Mouse (Mus musculus) erythroblast, adult 5-6 weeks (primary cell): Measurements from ENCODE around the gene Tardbp. TPM values are rescaled to one million over a fixed set of nuclear protein-coding genes. Genes with fewer than 3 reads are reported as not detected.

Experiments
- ATAC-seq: replicated peaks from 2 replicates; pipeline ENCODE4 v1.8.0; 2016; ENCODE audit warnings: moderate number of reproducible peaks, mild to moderate bottlenecking, moderate TSS enrichment, inconsistent platforms; ENCODE audit not compliant: poor library complexity, low FRiP score, severe bottlenecking
- total RNA-seq, 2 experiments: library from RNA; stranded (forward) in 1 of 2; stranded (reverse) in 1 of 2; fragments of 150-400 nt in 1 of 2; fragments of 200-764, 138-1000 nt in 1 of 2; gene quantifications; 2 replicates each; pipeline versions ENCODE4 v1.2.3 to v1.2.4; 2015 to 2017; ENCODE audit warnings: low replicate concordance in 2 of 2

Gene Tardbp
- total RNA-seq, 2 experiments from 2014 or later, result 83.6 to 112 TPM

- no peak for ATAC-seq
Observed at GRCm38 (mm10) chr4:148641121-148641520, 14.3 kb upstream of the Tardbp start.

DNA sequence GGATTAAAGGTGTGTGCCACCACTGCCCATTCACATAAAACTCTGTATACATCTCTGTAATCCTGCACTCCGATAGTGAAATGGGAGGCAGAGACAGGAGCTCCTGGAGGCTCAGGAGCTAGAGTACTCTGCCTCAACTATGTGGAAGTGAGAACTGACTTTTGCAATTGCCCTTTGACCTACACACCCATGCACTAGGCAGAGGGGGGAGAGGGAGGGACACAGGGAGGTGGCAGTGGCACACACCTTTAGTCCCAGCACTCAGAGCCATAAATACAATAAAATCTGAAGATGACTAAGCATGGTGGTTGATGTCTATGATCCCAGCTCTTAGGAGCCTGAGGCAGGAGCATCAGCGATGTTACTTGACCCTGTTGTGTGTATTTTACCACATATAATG is 12.6 kb upstream of the Tardbp start:
- ATAC-seq, result no peak

DNA sequence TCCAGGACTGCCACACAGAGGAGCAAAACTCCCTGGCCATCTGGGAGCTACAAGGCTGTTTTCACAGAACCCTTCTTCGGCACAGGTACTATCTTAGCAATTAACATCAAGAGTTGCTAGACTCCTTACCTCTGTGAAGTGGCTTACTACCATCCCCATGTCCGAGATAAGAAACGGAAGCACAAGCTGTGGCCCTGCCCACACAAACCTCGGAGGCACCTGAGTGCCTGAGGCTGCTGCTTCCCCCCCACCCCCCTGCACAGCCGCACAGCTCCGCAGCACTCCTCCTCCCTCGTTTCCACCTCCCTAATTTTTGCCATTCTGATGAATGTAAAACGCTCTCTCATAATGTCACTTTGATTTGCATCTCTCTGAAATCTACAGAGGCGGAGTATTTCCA is 11.5 kb upstream of the Tardbp start:
- ATAC-seq, result no peak

GRCm38 (mm10) chr4:148635309-148635708 is 8.5 kb upstream of the Tardbp start:
- no peak for ATAC-seq

- ATAC-seq, result no peak; the same call in 1 of the 2 replicates
Observed at GRCm38 (mm10) chr4:148633395-148634061, 6.7 kb upstream of the Tardbp start.

GRCm38 (mm10) chr4:148632013-148632692 is 5.3 kb upstream of the Tardbp start:
- no peak for ATAC-seq

DNA sequence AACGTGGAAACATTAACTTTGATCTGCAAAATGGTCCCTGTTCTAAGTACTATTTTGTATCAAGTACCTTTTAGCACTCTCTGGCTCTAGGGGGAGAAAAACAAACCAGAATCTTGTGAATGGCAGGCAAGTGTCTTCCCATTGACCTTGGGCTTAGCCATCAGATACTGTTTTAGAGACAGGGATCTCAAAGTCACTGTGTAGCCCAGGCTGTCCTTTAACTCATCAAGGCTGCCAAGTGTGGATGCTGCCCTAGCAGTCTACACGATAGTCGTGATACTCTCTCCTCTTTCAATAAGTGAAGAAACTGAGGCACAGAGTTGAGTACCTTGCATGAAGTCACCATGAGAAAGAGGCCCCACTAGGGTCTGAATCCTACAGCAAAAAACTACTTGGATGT is 427 bp upstream of the Tardbp start:
- peak; percentile 27 for ATAC-seq

- ATAC-seq, result peak; percentile 64
Observed at GRCm38 (mm10) chr4:148625756-148626622, 830 bp downstream of the Tardbp start.

GRCm38 (mm10) chr4:148625010-148625409 is 1.8 kb downstream of the Tardbp start:
- no peak for ATAC-seq

DNA sequence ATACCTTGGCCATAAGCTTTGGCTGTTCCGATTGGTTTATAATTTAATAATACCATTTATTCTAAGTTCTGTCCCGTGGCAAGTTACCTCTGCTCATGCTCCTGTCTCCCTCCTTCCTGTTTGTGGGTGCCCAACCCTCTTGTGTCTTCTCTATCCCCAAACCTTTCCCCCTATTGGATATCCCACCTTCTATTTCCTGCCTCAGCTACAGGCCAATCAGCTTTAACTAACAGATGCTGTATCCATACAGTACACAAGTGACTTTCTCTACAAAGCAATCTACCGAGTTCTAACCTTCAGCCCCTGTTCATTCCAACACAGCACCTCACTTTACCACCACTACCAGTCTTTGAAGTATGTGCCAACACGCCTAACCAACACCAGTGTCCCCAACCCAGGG is 3.2 kb downstream of the Tardbp start:
- ATAC-seq, result no peak

DNA sequence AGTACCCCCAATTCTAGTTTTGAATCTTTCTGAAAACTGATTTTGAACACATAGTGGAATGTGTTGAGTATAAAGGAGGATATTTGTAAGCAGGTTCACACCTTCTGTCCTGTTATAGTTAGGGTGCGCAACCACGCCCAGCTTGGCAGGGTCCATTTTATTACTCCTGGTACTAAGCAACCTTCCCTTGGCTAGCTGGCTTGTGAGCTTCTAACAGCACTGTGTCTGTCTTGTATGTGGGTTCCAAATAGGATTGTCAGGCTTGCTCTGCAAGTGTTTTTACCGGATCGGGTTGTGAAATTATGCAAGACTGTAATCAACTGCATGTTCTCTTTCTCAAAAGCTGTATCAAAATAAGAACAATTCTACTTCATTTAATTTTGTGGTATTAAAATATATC is 4.3 kb downstream of the Tardbp start:
- ATAC-seq, result no peak

DNA sequence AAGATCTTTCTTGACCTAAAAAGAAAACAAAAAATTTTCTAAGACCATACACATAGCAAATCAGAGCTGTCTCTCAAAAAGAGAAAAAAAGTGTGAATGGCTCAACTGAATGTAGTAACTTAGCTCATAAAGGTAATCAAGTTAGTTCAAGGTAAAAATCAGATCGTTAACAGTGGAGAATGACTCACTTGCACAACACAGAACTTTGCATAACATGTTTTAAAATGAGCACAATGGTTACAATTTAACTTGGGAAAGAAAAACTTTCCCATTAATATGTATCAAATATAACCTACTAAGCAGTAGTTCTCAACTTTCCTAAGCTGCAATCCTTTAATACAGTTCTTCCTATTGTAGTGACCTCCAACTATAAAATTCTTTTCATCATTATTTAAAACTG is 6.1 kb downstream of the Tardbp start:
- no peak for ATAC-seq

DNA sequence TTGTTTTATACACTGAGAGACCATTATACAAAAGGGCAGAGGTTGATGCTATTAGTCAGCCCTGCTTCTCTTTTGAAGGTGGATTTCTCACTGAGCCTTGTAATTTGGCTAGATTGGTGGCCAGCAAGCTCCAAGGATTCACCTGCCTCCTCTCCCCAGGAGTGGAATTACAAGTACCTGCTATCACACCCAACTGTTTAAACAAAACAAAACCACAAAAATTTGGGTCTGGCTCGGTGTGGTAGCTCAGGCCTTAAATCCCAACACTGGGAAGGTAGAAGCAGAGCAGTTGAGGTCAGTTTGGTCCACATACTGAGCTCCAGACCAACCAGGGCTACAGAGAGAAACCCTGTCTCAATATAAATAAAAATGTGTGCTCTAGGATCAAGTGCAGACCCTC is 7.0 kb downstream of the Tardbp start:
- ATAC-seq, result no peak

DNA sequence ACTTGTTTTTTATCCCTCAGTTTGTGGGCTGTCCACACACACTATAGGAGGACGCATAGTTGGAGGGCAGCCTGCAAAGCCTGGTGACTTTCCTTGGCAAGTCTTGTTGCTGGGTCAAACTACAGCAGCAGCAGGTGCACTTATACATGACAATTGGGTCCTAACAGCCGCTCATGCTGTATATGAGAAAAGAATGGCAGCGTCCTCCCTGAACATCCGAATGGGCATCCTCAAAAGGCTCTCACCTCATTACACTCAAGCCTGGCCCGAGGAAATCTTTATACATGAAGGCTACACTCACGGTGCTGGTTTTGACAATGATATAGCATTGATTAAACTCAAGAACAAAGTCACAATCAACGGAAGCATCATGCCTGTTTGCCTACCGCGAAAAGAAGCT is 13.1 kb downstream of the Tardbp start:
- ATAC-seq, result no peak

- no peak for ATAC-seq
Observed at GRCm38 (mm10) chr4:148612557-148612956, 14.3 kb downstream of the Tardbp start.

DNA sequence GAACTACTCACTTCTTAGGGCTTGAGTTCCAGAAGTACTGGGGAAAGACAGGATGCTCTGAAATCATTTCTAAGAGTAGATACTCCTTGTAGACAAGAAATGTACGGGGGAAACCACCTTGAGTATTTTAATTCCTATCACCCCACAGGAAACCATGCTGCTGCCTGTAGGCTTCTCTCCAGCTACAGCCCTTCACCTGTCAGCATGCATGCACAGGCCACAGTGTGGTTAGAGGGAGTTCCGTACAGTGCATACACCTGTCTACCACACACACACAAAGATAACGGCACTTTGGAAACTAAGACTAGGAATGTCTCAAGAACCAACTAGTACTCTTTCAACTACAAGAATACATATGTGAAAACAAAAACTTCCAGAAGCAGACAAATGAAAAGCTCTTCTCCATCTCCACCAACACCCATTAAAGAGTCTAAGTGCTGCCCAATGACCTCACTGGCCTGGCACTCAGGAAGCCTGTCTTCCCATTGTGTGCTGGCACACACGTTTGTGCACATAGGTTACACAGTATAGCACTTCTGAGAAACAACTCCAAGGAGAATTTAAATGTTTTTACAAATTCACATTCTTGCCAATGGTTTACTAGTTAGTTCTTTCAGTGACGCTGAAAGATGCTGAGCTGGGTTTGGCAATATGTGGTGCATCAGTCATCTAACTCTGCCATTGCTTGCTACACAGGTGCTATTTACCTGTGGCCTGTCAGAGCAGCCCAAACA is 16.0 kb downstream of the Tardbp start:
- ATAC-seq, result no peak

DNA sequence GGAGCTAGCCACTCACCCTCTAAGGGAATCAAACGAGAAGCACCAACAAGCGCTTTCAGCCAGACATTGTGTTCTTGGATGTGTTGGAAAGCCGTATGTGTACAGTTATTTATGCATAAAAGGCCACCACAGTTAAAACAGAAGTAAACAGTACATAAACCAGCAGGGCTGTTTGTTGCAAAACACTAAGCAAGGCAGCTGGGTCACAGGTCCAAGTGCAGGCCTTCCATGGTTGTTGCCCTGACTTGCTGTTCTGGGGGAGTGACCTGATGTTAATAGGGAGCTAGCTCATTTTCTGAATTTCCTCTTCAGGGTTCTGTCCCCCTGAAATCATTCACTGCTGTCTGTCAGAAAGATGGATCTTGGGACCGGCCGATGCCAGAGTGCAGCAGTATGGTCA is 17.0 kb downstream of the Tardbp start:
- ATAC-seq, result no peak

- ATAC-seq, result 0 out of 2 replicates have a peak, but pooled peaks have one; percentile 41
Observed at GRCm38 (mm10) chr4:148607758-148608157, 19.1 kb downstream of the Tardbp start.

DNA sequence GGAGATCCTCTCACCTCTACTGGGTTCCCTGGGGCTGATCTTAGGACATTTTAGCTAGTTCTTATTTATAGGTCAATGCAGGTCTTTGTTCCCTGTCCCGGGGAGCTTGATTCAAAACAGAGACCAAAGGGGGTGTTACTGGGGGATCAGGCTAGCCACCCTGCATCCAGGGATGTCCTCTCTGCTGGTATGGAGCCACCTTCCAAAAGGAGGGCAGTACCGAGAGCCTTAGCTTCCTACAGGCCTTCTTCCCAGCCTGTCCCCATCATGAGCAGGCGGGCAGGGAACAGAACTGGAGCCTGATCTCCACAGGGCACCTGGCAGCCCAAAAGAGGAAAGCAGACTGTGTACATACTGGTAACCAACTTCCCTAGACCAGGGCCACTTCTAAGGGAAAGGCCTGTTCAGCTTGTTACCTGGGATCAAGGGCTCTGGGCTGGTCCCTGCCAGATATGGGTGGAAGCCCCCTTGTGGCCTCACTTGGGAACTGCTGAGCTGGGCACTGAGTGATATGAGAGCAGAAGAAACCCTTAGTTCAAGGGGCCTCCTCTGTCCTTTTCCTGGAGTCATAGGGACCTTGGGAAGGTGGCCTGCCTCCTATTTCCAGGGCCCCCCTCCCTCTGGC is 22.2 kb downstream of the Tardbp start:
- peak; percentile 72 for ATAC-seq

GRCm38 (mm10) chr4:148604141-148604540 is 22.7 kb downstream of the Tardbp start:
- no peak for ATAC-seq
